ENCODE assay signal across 17 mouse cellular contexts in genomic region chr16:77464623-77465022, GRCm38 (mm10).
DNase-seq lines count a peak whose midpoint lies in the region; ATAC-seq lines count a peak whose summit lies in the region.
"Had no signal": no experiment of that assay in that cellular context is flagged by ENCODE, and none has a peak within 500 bp of the region (broad histone marks: within the 10 kb centered on the region; RNA-seq: fewer than 3 reads in every experiment).

No protein-coding gene starts in this region.

- no peaks in the 10 kb centered on the region for H3K27me3 ChIP-seq in forebrain, embryonic 13.5 days
- H3K27me3 ChIP-seq in forebrain, embryonic 10.5 days (ENCODE audit: poor library complexity, severe bottlenecking): no peaks in the 10 kb centered on the region
- H3K27me3 ChIP-seq in kidney, embryonic 14.5 days (ENCODE audit: control insufficient read depth, insufficient read depth, low read length): no peaks in the 10 kb centered on the region
- H3K27me3 ChIP-seq in hindbrain, embryonic 13.5 days: no peaks in the 10 kb centered on the region
- H3K27me3 ChIP-seq in neural tube, embryonic 15.5 days (replicated peaks): no peaks in the 10 kb centered on the region
- H3K27me3 ChIP-seq: heart, embryonic 12.5 days had no signal

- H3K36me3 ChIP-seq in forebrain, embryonic 13.5 days (ENCODE audit: poor library complexity, severe bottlenecking): peaks cover 9% of the 10 kb centered on the region
- H3K36me3 ChIP-seq in forebrain, embryonic 10.5 days (replicated peaks): peaks cover 9% of the 10 kb centered on the region
- H3K36me3 ChIP-seq in kidney, embryonic 14.5 days (ENCODE audit: control insufficient read depth, insufficient read depth, low read length): no peaks in the 10 kb centered on the region
- peaks cover 6% of the 10 kb centered on the region; the same call in 1 of the 2 replicates for H3K36me3 ChIP-seq in hindbrain, embryonic 13.5 days
- H3K36me3 ChIP-seq in neural tube, embryonic 15.5 days: no peaks in the 10 kb centered on the region

- H3K4me1 ChIP-seq in forebrain, embryonic 13.5 days: peaks cover 24% of the 10 kb centered on the region
- peaks cover 20% of the 10 kb centered on the region for H3K4me1 ChIP-seq in forebrain, embryonic 10.5 days
- H3K4me1 ChIP-seq in kidney, embryonic 14.5 days (ENCODE audit: control insufficient read depth, insufficient read depth, low read length): peaks cover 3% of the 10 kb centered on the region; the same call in 1 of the 2 replicates
- H3K4me1 ChIP-seq in hindbrain, embryonic 13.5 days (replicated peaks): peaks cover 15% of the 10 kb centered on the region
- peaks cover 11% of the 10 kb centered on the region for H3K4me1 ChIP-seq in neural tube, embryonic 15.5 days
- H3K4me1 ChIP-seq: heart, embryonic 12.5 days; limb, embryonic 10.5 days had no signal

- no peak overlapping the region for H3K27ac ChIP-seq in forebrain, embryonic 13.5 days
- no peak overlapping the region for H3K27ac ChIP-seq in forebrain, embryonic 10.5 days
- H3K27ac ChIP-seq in kidney, embryonic 14.5 days (ENCODE audit: low read depth, low read length): no peak overlapping the region
- peak overlapping the region; percentile 64 for H3K27ac ChIP-seq in hindbrain, embryonic 13.5 days
- peak overlapping the region; percentile 56; the same call in 1 of the 2 replicates for H3K27ac ChIP-seq in neural tube, embryonic 15.5 days (replicated peaks)
- H3K27ac ChIP-seq: limb, embryonic 10.5 days had no signal

- DNase-seq in forebrain, embryonic 10.5 days (ENCODE audit: extremely low spot score, low spot score): no peak
- DNase-seq in kidney, postnatal 14 days: peak; percentile 23
- no peak for DNase-seq in frontal cortex, postnatal 25 days (ENCODE audit: low spot score in 2 of 2)
- DNase-seq in spleen, postnatal 14 days (ENCODE audit: low spot score in 2 of 2): no peak
- DNase-seq: adrenal gland, adult 2 months; cerebellum, adult 11 months; cerebellum, postnatal 14 days; lung, embryonic 14.5 days; lung, postnatal 4 days had no signal

- no peak overlapping the region for H3K4me3 ChIP-seq in forebrain, embryonic 13.5 days
- no peak overlapping the region for H3K4me3 ChIP-seq in forebrain, embryonic 10.5 days
- H3K4me3 ChIP-seq in kidney, embryonic 14.5 days (ENCODE audit: low read length): no peak overlapping the region
- H3K4me3 ChIP-seq in hindbrain, embryonic 13.5 days: no peak overlapping the region
- no peak overlapping the region for H3K4me3 ChIP-seq in neural tube, embryonic 15.5 days (replicated peaks)
- H3K4me3 ChIP-seq: heart, embryonic 12.5 days; limb, embryonic 10.5 days had no signal

- H3K9me3 ChIP-seq in forebrain, embryonic 13.5 days (replicated peaks): no peaks in the 10 kb centered on the region
- no peaks in the 10 kb centered on the region for H3K9me3 ChIP-seq in forebrain, embryonic 10.5 days
- H3K9me3 ChIP-seq in kidney, embryonic 14.5 days (ENCODE audit: control insufficient read depth, low read length): no peaks in the 10 kb centered on the region
- no peaks in the 10 kb centered on the region for H3K9me3 ChIP-seq in hindbrain, embryonic 13.5 days
- no peaks in the 10 kb centered on the region for H3K9me3 ChIP-seq in neural tube, embryonic 15.5 days (replicated peaks)
- H3K9me3 ChIP-seq: heart, embryonic 12.5 days; limb, embryonic 10.5 days had no signal

- peak; percentile 23; the same call in 1 of the 2 replicates for ATAC-seq in forebrain, embryonic 13.5 days
- ATAC-seq in kidney, embryonic 14.5 days (ENCODE audit: low FRiP score, low TSS enrichment): no peak
- peak; percentile 22; the same call in 1 of the 2 replicates for ATAC-seq in hindbrain, embryonic 13.5 days (ENCODE audit: low FRiP score)
- no peak for ATAC-seq in neural tube, embryonic 15.5 days (ENCODE audit: low FRiP score)
- ATAC-seq: intestine, embryonic 16.5 days had no signal

- WGBS in forebrain, embryonic 13.5 days: 30% methylated on average over 6 of the region's 6 CpGs
- WGBS in forebrain, embryonic 10.5 days: 61% methylated on average over 6 of the region's 6 CpGs
- 62% methylated on average over 6 of the region's 6 CpGs for WGBS in kidney, embryonic 14.5 days
- 22% methylated on average over 6 of the region's 6 CpGs for WGBS in hindbrain, embryonic 13.5 days
- 19% methylated on average over 6 of the region's 6 CpGs for WGBS in neural tube, embryonic 15.5 days

- H3K4me2 ChIP-seq in forebrain, embryonic 13.5 days: no peak overlapping the region
- H3K4me2 ChIP-seq in kidney, embryonic 14.5 days (replicated peaks; ENCODE audit: low read depth, low read length): no peak overlapping the region
- no peak overlapping the region for H3K4me2 ChIP-seq in hindbrain, embryonic 13.5 days
- no peak overlapping the region for H3K4me2 ChIP-seq in neural tube, embryonic 15.5 days
- H3K4me2 ChIP-seq: heart, embryonic 12.5 days; liver, embryonic 11.5 days; lung, embryonic 14.5 days had no signal

- no peak overlapping the region for H3K9ac ChIP-seq in forebrain, embryonic 13.5 days
- no peak overlapping the region for H3K9ac ChIP-seq in kidney, embryonic 14.5 days (ENCODE audit: low read depth, low read length)
- no peak overlapping the region for H3K9ac ChIP-seq in hindbrain, embryonic 13.5 days
- no peak overlapping the region for H3K9ac ChIP-seq in neural tube, embryonic 15.5 days (replicated peaks)
- H3K9ac ChIP-seq: heart, embryonic 12.5 days; lung, embryonic 14.5 days had no signal

Comparison
In these comparisons a context has a peak if more than half of its experiments do, and no peak if none do; other contexts are left out.
1. ATAC-seq: peak in forebrain, embryonic 13.5 days (single experiment) and hindbrain, embryonic 13.5 days (single experiment); none in kidney, embryonic 14.5 days (single experiment) and neural tube, embryonic 15.5 days (single experiment).
2. H3K27ac ChIP-seq: peak in hindbrain, embryonic 13.5 days (single experiment) and neural tube, embryonic 15.5 days (single experiment); none in forebrain, embryonic 13.5 days (single experiment), forebrain, embryonic 10.5 days (single experiment) and kidney, embryonic 14.5 days (single experiment).